ENCODE assay signal across 14 mouse cellular contexts in the genomic region with DNA sequence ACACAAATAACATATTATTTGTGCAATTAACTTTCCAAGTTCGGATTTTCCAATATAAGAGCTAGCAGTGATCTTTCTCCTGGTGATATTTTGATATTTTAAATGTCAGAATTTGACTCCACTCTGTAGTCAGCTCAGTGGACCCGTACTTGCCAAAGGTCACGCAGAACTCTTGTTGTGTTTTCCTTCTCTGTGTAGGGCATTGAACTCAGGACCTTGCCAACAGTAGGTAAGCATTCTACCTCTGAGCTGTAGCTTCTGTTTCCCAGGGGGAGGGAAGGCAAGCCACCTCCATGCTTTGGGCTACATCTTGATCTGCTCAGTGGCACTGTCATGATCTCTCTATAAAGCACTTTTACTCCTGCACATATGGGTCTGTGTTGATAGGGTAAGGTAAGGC. TPM values are rescaled to one million over a fixed set of nuclear protein-coding genes. Genes with fewer than 3 reads are reported as not detected.
DNase-seq lines count a peak whose midpoint lies in the region; ATAC-seq lines count a peak whose summit lies in the region.
"Had no signal": no experiment of that assay in that cellular context is flagged by ENCODE, and none has a peak within 500 bp of the region (broad histone marks: within the 10 kb centered on the region; RNA-seq: fewer than 3 reads in every experiment).

No protein-coding gene starts in this region.

- no peak overlapping the region for H3K4me3 ChIP-seq in hindbrain, embryonic 12.5 days
- no peak overlapping the region for H3K4me3 ChIP-seq in hindbrain, embryonic 11.5 days (ENCODE audit: low read depth, low read length)
- no peak overlapping the region for H3K4me3 ChIP-seq in midbrain, embryonic 14.5 days (replicated peaks; ENCODE audit: low read depth, low read length)
- no peak overlapping the region for H3K4me3 ChIP-seq in midbrain, embryonic 10.5 days
- H3K4me3 ChIP-seq in liver, embryonic 12.5 days, result no peak overlapping the region
- H3K4me3 ChIP-seq in neural tube, embryonic 14.5 days (ENCODE audit: low read depth, low read length), result no peak overlapping the region
- H3K4me3 ChIP-seq: intestine, embryonic 15.5 days had no signal

- no peak for ATAC-seq in hindbrain, embryonic 12.5 days (ENCODE audit: low FRiP score)
- no peak for ATAC-seq in hindbrain, embryonic 11.5 days (ENCODE audit: low FRiP score)
- no peak for ATAC-seq in midbrain, embryonic 14.5 days (ENCODE audit: low FRiP score, low TSS enrichment)
- no peak for ATAC-seq in liver, embryonic 12.5 days
- ATAC-seq in neural tube, embryonic 14.5 days (ENCODE audit: low read depth), result no peak
- ATAC-seq: intestine, embryonic 15.5 days; Patski had no signal

- H3K4me2 ChIP-seq in hindbrain, embryonic 12.5 days (replicated peaks), result 0 out of 2 replicates have a peak overlapping the region, but pooled peaks have one; percentile 9
- H3K4me2 ChIP-seq in hindbrain, embryonic 11.5 days (replicated peaks; ENCODE audit: low read depth, low read length), result no peak overlapping the region
- peak overlapping the region; percentile 91 for H3K4me2 ChIP-seq in midbrain, embryonic 14.5 days (ENCODE audit: low read length)
- H3K4me2 ChIP-seq in liver, embryonic 12.5 days, result peak overlapping the region; percentile 15; the same call in 1 of the 2 replicates
- H3K4me2 ChIP-seq in neural tube, embryonic 14.5 days (ENCODE audit: low read depth, low read length), result peak overlapping the region; percentile 98

- no peak overlapping the region for H3K27ac ChIP-seq in hindbrain, embryonic 12.5 days
- no peak overlapping the region for H3K27ac ChIP-seq in hindbrain, embryonic 11.5 days (ENCODE audit: low read depth, low read length)
- H3K27ac ChIP-seq in midbrain, embryonic 14.5 days (replicated peaks; ENCODE audit: low read depth, low read length), result no peak overlapping the region
- H3K27ac ChIP-seq in midbrain, embryonic 10.5 days (replicated peaks), result no peak overlapping the region
- H3K27ac ChIP-seq in liver, embryonic 12.5 days, result no peak overlapping the region
- H3K27ac ChIP-seq in neural tube, embryonic 14.5 days (ENCODE audit: low read depth, low read length), result no peak overlapping the region
- H3K27ac ChIP-seq: intestine, embryonic 15.5 days; left cerebral cortex, adult 2 months had no signal

- H3K27me3 ChIP-seq in hindbrain, embryonic 12.5 days, result peaks cover 5% of the 10 kb centered on the region
- H3K27me3 ChIP-seq in hindbrain, embryonic 11.5 days (ENCODE audit: control insufficient read depth, insufficient read depth, low read length), result peaks cover 7% of the 10 kb centered on the region; the same call in 1 of the 2 replicates
- H3K27me3 ChIP-seq in midbrain, embryonic 14.5 days (ENCODE audit: control insufficient read depth, insufficient read depth, low read length), result no peaks in the 10 kb centered on the region
- H3K27me3 ChIP-seq in midbrain, embryonic 10.5 days (ENCODE audit: low read depth, poor library complexity, severe bottlenecking), result peaks cover 67% of the 10 kb centered on the region
- peaks cover 34% of the 10 kb centered on the region for H3K27me3 ChIP-seq in liver, embryonic 12.5 days (replicated peaks)
- no peaks in the 10 kb centered on the region for H3K27me3 ChIP-seq in neural tube, embryonic 14.5 days (ENCODE audit: control insufficient read depth, insufficient read depth, low read length)
- H3K27me3 ChIP-seq: intestine, embryonic 15.5 days; Patski had no signal

- no peak overlapping the region for H3K9ac ChIP-seq in hindbrain, embryonic 12.5 days
- no peak overlapping the region for H3K9ac ChIP-seq in hindbrain, embryonic 11.5 days (ENCODE audit: low read depth, low read length)
- no peak overlapping the region for H3K9ac ChIP-seq in midbrain, embryonic 14.5 days (replicated peaks; ENCODE audit: low read length)
- no peak overlapping the region for H3K9ac ChIP-seq in liver, embryonic 12.5 days
- H3K9ac ChIP-seq in neural tube, embryonic 14.5 days (replicated peaks; ENCODE audit: low read depth, low read length), result no peak overlapping the region
- H3K9ac ChIP-seq: intestine, embryonic 15.5 days had no signal

- DNase-seq in hindbrain, embryonic 11.5 days (ENCODE audit: low spot score), result no peak
- DNase-seq in midbrain, embryonic 14.5 days, result no peak
- no peak for DNase-seq in midbrain, embryonic 10.5 days (ENCODE audit: low spot score)
- no peak for DNase-seq in layer of hippocampus, adult 9-10 months (ENCODE audit: low spot score)
- DNase-seq in embryo, embryonic 10 days (ENCODE audit: low spot score), result no peak
- DNase-seq: heart, adult 11 months; lung, postnatal 36 days; right cerebral cortex, postnatal 14 days had no signal

- H3K36me3 ChIP-seq in hindbrain, embryonic 12.5 days, result no peaks in the 10 kb centered on the region
- no peaks in the 10 kb centered on the region for H3K36me3 ChIP-seq in hindbrain, embryonic 11.5 days (ENCODE audit: control insufficient read depth, insufficient read depth, low read length)
- H3K36me3 ChIP-seq in midbrain, embryonic 14.5 days (ENCODE audit: control insufficient read depth, insufficient read depth, low read length), result no peaks in the 10 kb centered on the region
- no peaks in the 10 kb centered on the region for H3K36me3 ChIP-seq in midbrain, embryonic 10.5 days
- H3K36me3 ChIP-seq in liver, embryonic 12.5 days, result no peaks in the 10 kb centered on the region
- no peaks in the 10 kb centered on the region for H3K36me3 ChIP-seq in neural tube, embryonic 14.5 days (ENCODE audit: control insufficient read depth, insufficient read depth, low read length)
- H3K36me3 ChIP-seq: intestine, embryonic 15.5 days had no signal

- H3K4me1 ChIP-seq in hindbrain, embryonic 12.5 days, result peaks cover 8% of the 10 kb centered on the region
- no peaks in the 10 kb centered on the region; the same call in 1 of the 2 replicates for H3K4me1 ChIP-seq in hindbrain, embryonic 11.5 days (replicated peaks; ENCODE audit: control insufficient read depth, insufficient read depth, low read length)
- H3K4me1 ChIP-seq in midbrain, embryonic 14.5 days (ENCODE audit: control insufficient read depth, insufficient read depth, low read length), result peaks cover 6% of the 10 kb centered on the region; the same call in 1 of the 2 replicates
- peaks cover 18% of the 10 kb centered on the region for H3K4me1 ChIP-seq in midbrain, embryonic 10.5 days
- H3K4me1 ChIP-seq in liver, embryonic 12.5 days, result peaks cover 58% of the 10 kb centered on the region
- H3K4me1 ChIP-seq in neural tube, embryonic 14.5 days (ENCODE audit: control insufficient read depth, insufficient read depth, low read length), result peaks cover 7% of the 10 kb centered on the region; the same call in 1 of the 2 replicates

- WGBS in hindbrain, embryonic 12.5 days, result 88% methylated on average over 3 of the region's 3 CpGs
- 88% methylated on average over 3 of the region's 3 CpGs for WGBS in hindbrain, embryonic 11.5 days
- 95% methylated on average over 3 of the region's 3 CpGs for WGBS in midbrain, embryonic 14.5 days
- WGBS in midbrain, embryonic 10.5 days, result 94% methylated on average over 3 of the region's 3 CpGs
- WGBS in liver, embryonic 12.5 days (ENCODE audit: insufficient replicate concordance), result 70% methylated on average over 3 of the region's 3 CpGs
- WGBS in neural tube, embryonic 14.5 days, result 94% methylated on average over 3 of the region's 3 CpGs

- no peaks in the 10 kb centered on the region for H3K9me3 ChIP-seq in hindbrain, embryonic 12.5 days (replicated peaks)
- no peaks in the 10 kb centered on the region for H3K9me3 ChIP-seq in hindbrain, embryonic 11.5 days (ENCODE audit: control insufficient read depth, low read length)
- H3K9me3 ChIP-seq in midbrain, embryonic 14.5 days (ENCODE audit: control insufficient read depth, low read length), result no peaks in the 10 kb centered on the region
- no peaks in the 10 kb centered on the region for H3K9me3 ChIP-seq in midbrain, embryonic 10.5 days (replicated peaks)
- no peaks in the 10 kb centered on the region for H3K9me3 ChIP-seq in liver, embryonic 12.5 days (replicated peaks)
- H3K9me3 ChIP-seq in neural tube, embryonic 14.5 days (ENCODE audit: control insufficient read depth, low read length), result no peaks in the 10 kb centered on the region
- H3K9me3 ChIP-seq: intestine, embryonic 15.5 days had no signal

RNA-seq across cellular contexts. Expression of gene Ddah1, which starts 2.1 kb away (rescaled TPM):
- polyA plus RNA-seq in hindbrain, embryonic 12.5 days (2016; fragmentation: Nextera tagmentation; extraction: Ambion mirVana), result 46.8 and 53.8 TPM in 2 replicates
- polyA plus RNA-seq in hindbrain, embryonic 11.5 days (2014; fragmentation: Nextera tagmentation; extraction: Ambion mirVana), result 34.7 and 37.4 TPM in 2 replicates
- polyA plus RNA-seq in midbrain, embryonic 14.5 days (2014; fragmentation: Nextera tagmentation; extraction: Ambion mirVana), result 91.2 and 123 TPM in 2 replicates
- polyA plus RNA-seq in midbrain, embryonic 10.5 days (2016; fragmentation: Nextera tagmentation; extraction: Ambion mirVana), result 24.0 and 26.5 TPM in 2 replicates
- polyA plus RNA-seq in liver, embryonic 12.5 days (2016; fragmentation: Nextera tagmentation; extraction: Ambion mirVana), result 31.9 and 36.4 TPM in 2 replicates
- 97.1 and 98.8 TPM in 2 replicates for polyA plus RNA-seq in neural tube, embryonic 14.5 days (2014; fragmentation: Nextera tagmentation; extraction: Ambion mirVana)
